Mouse (Mus musculus): ENCODE measurements at regions not wholly inside any gene's neighbourhood (a gene's known extent, or its start where the extent isn't known, plus 50 kb on each side); places are given as distances from the start of the nearest gene placed in this dataset.
"Not testable (repeated sequence)": the region's sequence is repeated elsewhere in the genome, so short reads cannot be mapped to it uniquely, and the experiment has no call there.

GRCm38 (mm10) chr7:73025640-73026039 lies 349.7 kb upstream of the Rgma start:
- no peak for DNase-seq (ENCODE audit: low spot score)

- DNase-seq (ENCODE audit: low spot score): no peak
These were observed 346.4 kb upstream of the Rgma start for GRCm38 (mm10) chr7:73028952-73029351.

GRCm38 (mm10) chr7:73031407-73031806 lies 343.9 kb upstream of the Rgma start:
- DNase-seq (ENCODE audit: low spot score): no peak

GRCm38 (mm10) chr7:73032316-73032980 lies 342.9 kb upstream of the Rgma start:
- DNase-seq (ENCODE audit: low spot score): peak; percentile 61

- peak; percentile 54 for DNase-seq (ENCODE audit: low spot score)
These were observed 338.3 kb upstream of the Rgma start for GRCm38 (mm10) chr7:73036801-73037555.

- no peak for DNase-seq (ENCODE audit: low spot score)
These were observed 337.7 kb upstream of the Rgma start for GRCm38 (mm10) chr7:73037638-73038037.

- DNase-seq (ENCODE audit: low spot score): no peak
These were observed 335.4 kb upstream of the Rgma start for GRCm38 (mm10) chr7:73039921-73040320.

GRCm38 (mm10) chr7:73044316-73044715 lies 331.0 kb upstream of the Rgma start:
- no peak for DNase-seq (ENCODE audit: low spot score)

GRCm38 (mm10) chr7:73055891-73056290 lies 319.4 kb upstream of the Rgma start:
- DNase-seq (ENCODE audit: low spot score): no peak

- DNase-seq (ENCODE audit: low spot score): no peak
These were observed 311.8 kb upstream of the Rgma start for GRCm38 (mm10) chr7:73063556-73063955.

GRCm38 (mm10) chr7:73068534-73068933 lies 306.8 kb upstream of the Rgma start:
- no peak for DNase-seq (ENCODE audit: low spot score)

GRCm38 (mm10) chr7:73069352-73069751 lies 306.0 kb upstream of the Rgma start:
- DNase-seq (ENCODE audit: low spot score): no peak

- DNase-seq (ENCODE audit: low spot score): not testable (repeated sequence)
These were observed 299.9 kb upstream of the Rgma start for GRCm38 (mm10) chr7:73075391-73075790.

GRCm38 (mm10) chr7:73087496-73088185 lies 287.7 kb upstream of the Rgma start:
- DNase-seq (ENCODE audit: low spot score): peak; percentile 21

- no peak for DNase-seq (ENCODE audit: low spot score)
These were observed 287.0 kb upstream of the Rgma start for GRCm38 (mm10) chr7:73088321-73088720.

GRCm38 (mm10) chr7:73091758-73092157 lies 283.6 kb upstream of the Rgma start:
- no peak for DNase-seq (ENCODE audit: low spot score)

GRCm38 (mm10) chr7:73094059-73094458 lies 281.2 kb upstream of the Rgma start:
- DNase-seq (ENCODE audit: low spot score): no peak

GRCm38 (mm10) chr7:73118871-73119270 lies 256.4 kb upstream of the Rgma start:
- DNase-seq (ENCODE audit: low spot score): peak; percentile 16

GRCm38 (mm10) chr7:73120276-73120675 lies 255.0 kb upstream of the Rgma start:
- no peak for DNase-seq (ENCODE audit: low spot score)

- no peak for DNase-seq (ENCODE audit: low spot score)
These were observed 250.3 kb upstream of the Rgma start for GRCm38 (mm10) chr7:73124976-73125375.

GRCm38 (mm10) chr7:73125864-73126263 lies 249.4 kb upstream of the Rgma start:
- no peak for DNase-seq (ENCODE audit: low spot score)

- no peak for DNase-seq (ENCODE audit: low spot score)
These were observed 239.5 kb upstream of the Rgma start for GRCm38 (mm10) chr7:73135786-73136185.

- no peak for DNase-seq (ENCODE audit: low spot score)
These were observed 237.0 kb upstream of the Rgma start for GRCm38 (mm10) chr7:73138269-73138668.
